Mouse (Mus musculus): Measurements from ENCODE around the gene Fis1.
"Not testable (repeated sequence)": the region's sequence is repeated elsewhere in the genome, so short reads cannot be mapped to it uniquely, and the experiment has no call there.

Gene Fis1

GRCm38 (mm10) chr5:136953015-136953414 is at the start of gene Fis1:
Gene Fis1 (plus strand): TSS chr5:136953275.
- DNase-seq (ENCODE audit: low spot score), result peak; percentile 85

GRCm38 (mm10) chr5:136904621-136905020 is 48.5 kb upstream of the Fis1 start:
- DNase-seq (ENCODE audit: low spot score), result no peak

DNA sequence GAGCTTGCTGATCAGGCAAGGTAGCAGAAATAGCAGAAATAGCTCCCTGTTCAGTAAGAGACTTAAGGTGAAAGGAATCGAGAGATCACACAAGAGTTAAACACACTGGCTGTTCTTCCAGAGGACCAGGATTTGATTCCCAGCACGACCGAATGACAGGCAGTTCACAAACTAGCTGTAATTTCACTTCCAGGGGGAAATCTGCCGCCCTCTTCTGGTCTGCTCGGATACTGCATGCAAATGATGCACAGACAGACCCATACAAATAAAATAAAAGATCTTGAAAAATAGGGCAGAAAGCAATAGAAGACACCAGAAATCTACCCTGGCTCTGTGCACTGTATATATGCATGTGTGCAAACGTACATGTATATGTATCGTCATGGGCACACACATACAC is 47.4 kb upstream of the Fis1 start:
- DNase-seq (ENCODE audit: low spot score), result no peak

GRCm38 (mm10) chr5:136907587-136907986 is 45.5 kb upstream of the Fis1 start:
- DNase-seq (ENCODE audit: low spot score), result no peak

DNA sequence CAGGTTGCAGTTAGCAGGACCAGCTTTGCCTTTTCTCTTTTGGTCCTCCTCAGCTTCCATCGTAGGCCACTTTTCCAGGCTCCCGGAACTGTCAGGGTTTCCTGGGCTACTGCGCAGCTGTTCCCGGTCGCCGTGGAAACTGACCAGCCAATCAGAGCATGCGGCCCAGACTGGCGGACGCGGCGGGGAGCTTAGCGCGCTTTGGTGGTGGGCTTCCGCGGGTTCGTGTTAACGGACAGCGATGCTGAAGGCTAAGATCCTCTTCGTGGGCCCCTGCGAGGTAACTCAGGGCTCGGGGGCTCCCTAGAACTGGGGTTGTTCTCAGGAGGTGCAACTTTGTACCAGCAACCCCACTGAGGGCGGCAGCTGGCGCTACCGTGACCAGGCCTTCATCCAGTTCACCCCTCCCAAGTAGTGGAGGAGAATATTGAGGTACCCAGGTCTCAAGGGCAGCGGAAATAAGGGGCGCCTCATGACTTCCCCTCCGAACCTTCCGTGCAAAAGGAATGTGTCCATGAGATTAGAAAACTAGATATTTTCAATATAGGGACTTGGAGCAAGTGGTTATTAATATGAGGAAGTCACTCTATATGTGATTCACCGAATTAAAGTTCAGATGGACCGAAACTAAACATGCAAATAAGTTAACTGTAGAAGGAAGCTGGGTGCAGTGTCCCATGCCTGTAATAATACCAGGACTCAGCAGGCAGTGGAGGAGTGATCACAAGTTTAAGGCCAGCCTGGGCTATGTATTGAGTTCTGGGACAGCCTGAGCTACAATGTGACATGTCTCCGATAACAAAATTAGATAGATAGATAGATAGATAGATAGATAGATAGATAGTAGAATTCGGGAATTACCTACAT is 44.9 kb upstream of the Fis1 start, which contains the start of gene Ift22:
Gene Ift22 (plus strand): TSS at position 160 of the 867 bp plus-strand sequence.
- DNase-seq (ENCODE audit: low spot score), result peak; percentile 88

DNA sequence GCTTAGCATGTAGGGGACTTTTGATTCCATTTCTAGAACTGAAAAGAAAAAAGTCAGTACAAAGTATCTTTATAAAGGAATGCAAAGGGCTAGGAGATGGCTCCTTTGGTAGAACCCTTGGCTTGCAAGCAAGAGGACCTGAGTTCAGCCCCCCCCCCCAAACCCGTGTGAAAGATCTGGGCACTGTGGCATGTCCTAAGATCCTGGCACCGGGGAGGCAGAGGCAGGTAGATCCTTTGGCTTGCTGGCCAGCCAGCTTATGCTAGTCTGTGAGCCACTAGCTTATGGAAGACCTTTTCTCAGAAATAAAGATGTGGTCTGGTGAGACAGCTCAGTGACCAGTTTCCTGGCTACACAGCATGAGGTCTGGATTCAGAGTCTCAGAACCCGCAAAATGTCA is 38.9 kb upstream of the Fis1 start:
- DNase-seq (ENCODE audit: low spot score), result no peak

GRCm38 (mm10) chr5:136917613-136918242 is 35.3 kb upstream of the Fis1 start:
- DNase-seq (ENCODE audit: low spot score), result no peak

GRCm38 (mm10) chr5:136918655-136919472 is 34.2 kb upstream of the Fis1 start:
- DNase-seq (ENCODE audit: low spot score), result peak; percentile 85

GRCm38 (mm10) chr5:136919546-136920301 is 33.4 kb upstream of the Fis1 start:
- no peak for DNase-seq (ENCODE audit: low spot score)

GRCm38 (mm10) chr5:136922830-136923229 is 30.2 kb upstream of the Fis1 start:
- DNase-seq (ENCODE audit: low spot score), result no peak

- no peak for DNase-seq (ENCODE audit: low spot score)
Measured at GRCm38 (mm10) chr5:136923751-136924478, 29.2 kb upstream of the Fis1 start.

DNA sequence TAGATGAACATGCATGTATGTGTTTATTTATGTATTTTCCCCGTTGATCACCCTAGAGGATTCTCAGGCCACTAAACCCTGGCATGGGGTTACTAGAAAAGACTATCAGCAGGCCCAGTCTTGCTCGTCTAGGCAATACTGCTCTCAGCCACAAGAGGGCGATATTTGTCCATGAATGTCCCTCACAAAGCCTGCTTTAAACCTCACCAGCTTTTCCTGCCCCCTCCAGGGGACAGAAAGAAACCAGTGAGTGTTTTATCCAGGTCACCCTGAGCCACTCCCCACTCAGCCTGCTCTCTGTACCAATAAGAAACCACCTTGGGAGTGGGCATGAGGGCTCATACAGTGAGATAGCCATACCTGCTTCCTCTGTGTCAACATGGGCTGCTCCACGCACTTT is 24.0 kb upstream of the Fis1 start:
- DNase-seq (ENCODE audit: low spot score), result peak; percentile 77

DNA sequence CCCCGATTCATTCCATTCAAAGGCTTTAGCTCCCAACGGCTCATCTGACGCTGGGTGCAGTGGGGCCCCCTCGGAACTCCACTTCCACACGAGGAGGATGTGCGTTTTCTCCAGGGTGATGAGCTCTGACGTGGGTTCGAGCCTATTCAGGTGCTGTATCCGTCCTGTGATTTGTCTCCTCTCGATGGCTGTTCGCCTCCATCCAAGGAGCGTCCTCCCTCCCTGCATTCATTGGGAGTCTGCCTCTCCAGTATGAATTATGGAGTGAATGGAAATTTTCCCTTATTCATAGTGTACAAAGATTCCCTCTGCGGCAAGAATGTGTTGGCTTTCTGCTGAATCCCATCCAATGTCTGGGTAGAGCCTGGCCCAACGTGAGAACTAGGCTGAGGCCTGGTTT is 21.2 kb upstream of the Fis1 start:
- DNase-seq (ENCODE audit: low spot score), result no peak

- no peak for DNase-seq (ENCODE audit: low spot score)
Measured at GRCm38 (mm10) chr5:136932956-136933355, 20.1 kb upstream of the Fis1 start.

DNA sequence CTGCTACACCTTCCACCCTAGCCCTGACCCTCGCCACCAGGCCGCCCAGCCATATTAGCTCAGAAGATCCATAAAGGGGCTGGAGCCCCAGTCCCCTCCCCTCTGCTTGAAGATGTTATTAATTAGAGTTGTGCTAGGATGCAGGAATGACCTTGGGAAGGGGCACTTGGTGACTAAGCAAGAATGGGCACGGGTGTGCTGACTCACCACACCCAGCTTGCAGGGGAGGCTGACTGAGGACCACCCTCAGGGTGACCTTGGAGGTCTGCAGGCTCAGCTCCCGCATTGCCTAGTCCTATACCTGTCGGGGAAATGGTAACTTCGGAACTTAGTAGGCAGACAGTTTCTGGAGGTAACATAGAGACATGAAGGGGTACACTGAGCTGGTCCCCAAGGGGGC is 19.1 kb upstream of the Fis1 start:
- no peak for DNase-seq (ENCODE audit: low spot score)

DNA sequence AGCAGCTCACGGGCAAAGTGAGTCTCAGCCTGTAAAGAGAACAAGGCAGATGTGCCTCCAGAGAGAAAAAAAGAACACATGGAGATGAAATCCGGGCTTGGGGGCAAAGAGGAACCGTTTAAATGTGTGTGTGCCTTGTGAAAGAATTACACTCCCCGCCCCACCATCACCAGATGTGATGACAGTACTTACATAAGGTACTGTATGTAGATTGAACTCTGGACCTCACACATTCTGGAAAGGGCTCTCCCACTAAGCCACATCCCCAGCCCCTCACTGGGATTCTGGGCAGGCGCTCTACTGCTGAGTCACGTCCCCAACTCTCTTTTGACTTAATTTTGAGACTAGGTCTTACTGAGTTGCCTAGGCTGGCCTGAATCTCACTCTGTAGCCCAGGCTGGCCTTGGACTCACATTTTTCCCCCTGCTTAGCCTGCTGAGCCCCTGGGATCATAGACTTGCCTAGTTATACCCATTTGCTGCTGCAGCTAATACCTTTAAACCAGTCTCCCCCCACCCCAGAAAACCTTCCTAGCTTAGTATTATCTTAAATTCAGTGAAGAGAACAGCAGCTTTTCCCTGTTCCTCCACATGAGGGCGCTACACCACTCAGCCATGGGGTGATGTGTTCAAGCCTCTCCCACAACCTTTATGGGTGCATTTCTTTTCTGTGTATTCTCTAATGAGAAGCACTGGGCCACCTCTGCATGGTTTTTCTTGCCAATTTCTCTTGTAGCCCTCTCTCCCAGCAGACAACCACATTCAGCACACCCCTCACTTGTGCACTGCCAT is 17.0 kb upstream of the Fis1 start:
- no peak for DNase-seq (ENCODE audit: low spot score)

GRCm38 (mm10) chr5:136936750-136937149 is 16.3 kb upstream of the Fis1 start:
- no peak for DNase-seq (ENCODE audit: low spot score)

- DNase-seq (ENCODE audit: low spot score), result no peak
Measured at GRCm38 (mm10) chr5:136937621-136938020, 15.5 kb upstream of the Fis1 start.

DNA sequence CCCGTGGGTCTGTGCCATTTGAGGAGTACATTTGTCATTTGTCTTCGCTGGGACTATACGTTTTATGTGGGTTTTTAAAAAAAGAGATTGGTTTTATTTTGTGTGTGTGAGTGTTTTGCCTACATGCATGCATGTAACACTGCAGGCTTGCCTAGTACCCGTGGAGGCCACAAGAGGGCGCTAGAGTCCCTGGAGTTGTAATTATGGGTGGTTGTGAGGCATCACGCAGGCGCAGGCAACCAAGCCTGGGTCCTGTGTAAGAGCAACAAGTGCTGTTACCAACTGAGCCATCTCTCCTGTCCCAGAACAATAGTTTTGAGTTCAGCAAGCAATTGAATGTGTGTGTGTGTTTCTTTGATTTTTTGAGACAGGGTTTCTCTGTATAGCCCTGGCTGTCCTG is 13.8 kb upstream of the Fis1 start:
- no peak for DNase-seq (ENCODE audit: low spot score)

DNA sequence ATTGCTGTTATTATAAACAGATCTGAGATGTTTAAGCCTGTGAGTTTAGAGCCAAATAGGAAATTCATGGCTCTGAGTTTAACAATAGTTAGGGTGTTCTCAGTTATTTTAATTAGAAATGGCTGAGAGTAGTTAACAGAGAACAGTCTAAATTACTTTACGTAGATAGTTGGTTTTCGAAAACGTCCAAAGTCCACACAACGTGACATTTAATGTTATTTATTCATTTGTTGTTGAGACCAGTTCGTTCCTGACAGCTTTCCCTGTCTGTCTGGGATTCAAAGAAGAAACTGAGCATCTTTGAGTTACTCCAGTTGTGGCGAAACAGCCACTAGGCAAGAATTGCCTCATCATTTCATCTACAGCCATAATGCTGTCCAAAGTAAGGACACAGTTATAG is 13.0 kb upstream of the Fis1 start:
- not testable (repeated sequence) for DNase-seq (ENCODE audit: low spot score)

All from layer of hippocampus, adult 9-10 months (tissue).